Mouse (Mus musculus) G1E (cell line): ENCODE results near the gene Mgat4c.

ENCODE experiments used
- CTCF ChIP-seq: IDR thresholded peaks from 2 replicates; pipeline ENCODE4 v1.5.1; 2012; ENCODE audit warnings: low read depth, low read length, inconsistent platforms, mixed read lengths
- TAL1 ChIP-seq: conservative IDR thresholded peaks from 2 replicates; pipeline ENCODE4 v1.6.1; 2012; ENCODE audit warnings: low read depth, low read length, inconsistent platforms, mixed read lengths

DNA sequence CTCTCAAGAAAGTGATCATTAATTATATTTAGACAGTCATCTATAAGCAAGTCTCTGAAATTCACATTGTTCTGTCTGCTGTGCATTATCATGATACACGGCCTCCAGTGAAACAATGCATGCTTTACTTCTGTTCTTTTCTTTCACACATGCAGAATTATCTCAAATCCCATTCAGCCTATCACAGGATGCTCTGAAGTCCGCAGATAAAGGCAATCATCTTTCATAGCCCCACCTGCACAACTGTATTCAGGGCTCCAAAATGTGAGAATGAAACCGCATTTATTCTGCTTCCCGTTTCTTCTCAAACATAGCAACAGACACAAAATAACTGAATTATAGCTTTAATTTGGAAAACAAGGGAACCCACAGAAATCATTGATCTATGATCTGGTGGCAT is 446.1 kb downstream of the Mgat4c start:
- no peak for TF ChIP-seq CTCF
- TF ChIP-seq TAL1, result no peak
